Mouse (Mus musculus): ENCODE data around the gene Pde1c. TPM values are rescaled to one million over a fixed set of nuclear protein-coding genes. Genes with fewer than 3 reads are reported as not detected.

Gene Pde1c
- polyA plus RNA-seq, 2 experiments = 0.45 to 0.46 TPM

DNA sequence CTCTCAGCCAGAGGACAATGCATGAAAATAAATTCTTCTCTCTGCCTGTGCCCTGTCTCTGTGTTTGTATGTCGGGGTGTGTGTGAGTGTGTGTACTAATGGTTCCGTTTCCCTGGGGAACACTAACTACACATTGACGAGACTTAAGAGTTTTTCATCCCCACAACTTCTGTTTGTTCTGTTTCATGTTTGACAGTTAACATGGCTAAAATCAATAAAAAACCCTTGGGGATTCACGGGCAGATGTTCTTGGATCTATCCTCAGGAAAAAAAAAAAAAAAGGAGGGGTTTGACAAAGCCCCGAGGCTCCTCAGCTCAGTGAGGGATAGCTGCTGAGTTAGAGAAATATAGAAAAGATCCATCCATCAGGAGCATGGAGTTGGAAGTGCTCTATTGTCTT, 524.6 kb downstream of the Pde1c start:
- 55% methylated on average over 5 of the region's 5 CpGs for WGBS (ENCODE audit: insufficient replicate concordance)
- ATAC-seq (ENCODE audit: insufficient read depth) (no peak), DNase-seq (ENCODE audit: low read depth in 3 of 3, low spot score in 3 of 3) (no peak)
- Histone ChIP-seq H3K4me1 (replicated peaks; ENCODE audit: control insufficient read depth in 2 of 2, insufficient read depth in 2 of 2, low read length in 1 of 2) (no peaks in the 10 kb centered on the region), H3K4me3 (ENCODE audit: insufficient read depth in 1 of 2, low read depth in 2 of 2, low read length in 2 of 2) (no peak overlapping the region), H3K36me3 (replicated peaks; ENCODE audit: control insufficient read depth, insufficient read depth, low read depth) (no peaks in the 10 kb centered on the region), H3K4me2 (ENCODE audit: low read depth) (no peak overlapping the region), H3K27me3 (ENCODE audit: control insufficient read depth, insufficient read depth, low read length) (no peaks in the 10 kb centered on the region), H3K9me3 (ENCODE audit: control insufficient read depth, low read length) (no peaks in the 10 kb centered on the region), H3K27ac (no peak overlapping the region), H3K9ac (replicated peaks) (no peak overlapping the region)
- no peak for TF ChIP-seq EP300 (IDR thresholded peaks at IDR 0.05; ENCODE audit: low read depth)
- no peak for TF ChIP-seq CTCF (IDR thresholded peaks at IDR 0.05; ENCODE audit: low read depth)

DNA sequence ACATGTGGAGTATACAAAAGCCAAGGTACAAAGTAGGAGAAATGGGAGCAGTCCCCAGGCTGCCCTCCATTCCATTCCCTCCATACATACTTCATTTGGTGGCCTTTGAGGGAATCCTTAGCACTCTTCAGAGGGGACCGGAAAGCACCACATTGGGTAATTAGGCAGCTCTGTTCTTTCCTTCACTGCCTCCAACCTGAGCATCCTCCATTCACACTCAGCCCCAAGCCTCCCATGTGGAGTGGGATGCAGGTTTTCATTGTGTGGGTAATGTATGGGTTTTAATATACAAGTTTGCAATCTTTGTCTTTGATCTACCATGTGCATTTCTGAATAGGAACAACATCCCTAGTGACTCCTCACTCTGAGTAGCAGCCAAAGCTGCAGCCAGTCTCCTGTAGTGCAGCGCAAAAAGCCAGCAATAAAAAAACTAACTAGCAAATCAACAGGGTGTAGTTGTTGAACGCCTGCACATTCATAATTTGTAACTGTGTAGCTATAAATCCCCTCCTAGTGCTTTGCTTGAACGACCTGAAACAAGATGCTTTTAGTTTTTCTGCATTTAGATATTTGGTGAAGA, 529.3 kb downstream of the Pde1c start:
- DNase-seq (ENCODE audit: low read depth in 3 of 3, low spot score in 3 of 3) (no peak), ATAC-seq (ENCODE audit: insufficient read depth) (no peak)
- Histone ChIP-seq H3K9ac (replicated peaks) (no peak overlapping the region), H3K27me3 (ENCODE audit: control insufficient read depth, insufficient read depth, low read length) (no peaks in the 10 kb centered on the region), H3K4me3 (ENCODE audit: insufficient read depth in 1 of 2, low read depth in 2 of 2, low read length in 2 of 2) (no peak overlapping the region), H3K4me2 (ENCODE audit: low read depth) (no peak overlapping the region), H3K9me3 (ENCODE audit: control insufficient read depth, low read length) (no peaks in the 10 kb centered on the region), H3K36me3 (replicated peaks; ENCODE audit: control insufficient read depth, insufficient read depth, low read depth) (no peaks in the 10 kb centered on the region), H3K27ac (no peak overlapping the region), H3K4me1 (replicated peaks; ENCODE audit: control insufficient read depth in 2 of 2, insufficient read depth in 2 of 2, low read length in 1 of 2) (no peaks in the 10 kb centered on the region)
- 47% methylated on average over 4 of the region's 4 CpGs for WGBS (ENCODE audit: insufficient replicate concordance)
- TF ChIP-seq EP300 (IDR thresholded peaks at IDR 0.05; ENCODE audit: low read depth) (no peak), CTCF (IDR thresholded peaks at IDR 0.05; ENCODE audit: low read depth) (no peak)

DNA sequence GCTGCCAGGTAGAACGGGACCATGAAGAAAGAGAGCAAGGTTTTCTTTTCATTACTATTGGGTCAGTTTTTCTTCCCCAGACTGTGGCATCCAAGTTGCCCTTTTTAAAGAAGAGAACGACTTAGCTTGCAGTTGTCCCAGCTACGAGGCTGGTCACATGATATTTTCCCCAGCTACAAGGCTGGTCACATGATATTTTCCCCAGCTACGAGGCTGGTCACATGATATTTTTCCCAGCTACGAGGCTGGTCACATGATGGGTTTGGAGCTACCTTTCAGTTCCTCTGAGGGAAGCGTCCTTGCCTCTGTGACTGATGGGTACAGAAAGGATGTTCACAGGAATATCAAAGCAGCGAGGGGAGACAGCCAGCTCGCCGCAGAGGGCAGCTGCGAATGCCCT, 533.8 kb downstream of the Pde1c start:
- ATAC-seq (ENCODE audit: insufficient read depth) (no peak), DNase-seq (ENCODE audit: low read depth in 3 of 3, low spot score in 3 of 3) (no peak)
- H3K4me2 ChIP-seq (ENCODE audit: low read depth) = no peak overlapping the region
- H3K27ac ChIP-seq = no peak overlapping the region
- TF ChIP-seq EP300 (IDR thresholded peaks at IDR 0.05; ENCODE audit: low read depth) = no peak
- no peak for TF ChIP-seq CTCF (IDR thresholded peaks at IDR 0.05; ENCODE audit: low read depth)
- no peaks in the 10 kb centered on the region for H3K9me3 ChIP-seq (ENCODE audit: control insufficient read depth, low read length)
- H3K9ac ChIP-seq (replicated peaks) = no peak overlapping the region
- no peaks in the 10 kb centered on the region for H3K27me3 ChIP-seq (ENCODE audit: control insufficient read depth, insufficient read depth, low read length)
- WGBS (ENCODE audit: insufficient replicate concordance) = 61% methylated on average over 10 of the region's 10 CpGs
- H3K36me3 ChIP-seq (replicated peaks; ENCODE audit: control insufficient read depth, insufficient read depth, low read depth) = no peaks in the 10 kb centered on the region
- H3K4me3 ChIP-seq (ENCODE audit: insufficient read depth in 1 of 2, low read depth in 2 of 2, low read length in 2 of 2) = no peak overlapping the region
- no peaks in the 10 kb centered on the region for H3K4me1 ChIP-seq (replicated peaks; ENCODE audit: control insufficient read depth in 2 of 2, insufficient read depth in 2 of 2, low read length in 1 of 2)

DNA sequence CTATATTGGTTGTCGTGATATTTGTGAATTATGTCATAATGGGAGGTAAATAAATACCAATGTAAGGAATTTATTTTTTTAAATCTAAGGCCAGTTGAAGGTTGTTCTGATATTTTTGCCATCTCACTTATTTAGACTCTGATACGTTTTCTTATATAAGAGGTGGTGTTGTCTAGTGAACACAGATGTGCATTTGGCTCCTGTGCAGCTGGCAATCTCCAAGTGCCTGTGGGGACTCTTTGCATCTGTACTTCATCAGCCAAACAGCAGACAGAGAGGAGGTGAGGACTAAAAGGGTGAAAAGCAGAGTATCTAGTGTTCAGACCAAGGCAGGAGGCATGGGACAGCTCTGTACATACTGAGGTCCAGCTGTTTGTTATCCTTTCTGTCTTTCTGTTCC, 536.7 kb downstream of the Pde1c start:
- no peak for TF ChIP-seq EP300 (IDR thresholded peaks at IDR 0.05; ENCODE audit: low read depth)
- TF ChIP-seq CTCF (IDR thresholded peaks at IDR 0.05; ENCODE audit: low read depth) = no peak
- Histone ChIP-seq H3K36me3 (replicated peaks; ENCODE audit: control insufficient read depth, insufficient read depth, low read depth) (no peaks in the 10 kb centered on the region), H3K4me2 (ENCODE audit: low read depth) (no peak overlapping the region), H3K9me3 (ENCODE audit: control insufficient read depth, low read length) (no peaks in the 10 kb centered on the region), H3K4me3 (ENCODE audit: insufficient read depth in 1 of 2, low read depth in 2 of 2, low read length in 2 of 2) (no peak overlapping the region), H3K9ac (replicated peaks) (no peak overlapping the region), H3K27me3 (ENCODE audit: control insufficient read depth, insufficient read depth, low read length) (no peaks in the 10 kb centered on the region), H3K4me1 (replicated peaks; ENCODE audit: control insufficient read depth in 2 of 2, insufficient read depth in 2 of 2, low read length in 1 of 2) (no peaks in the 10 kb centered on the region), H3K27ac (no peak overlapping the region)
- ATAC-seq (ENCODE audit: insufficient read depth) (no peak), DNase-seq (ENCODE audit: low read depth in 3 of 3, low spot score in 3 of 3) (no peak)
- WGBS (ENCODE audit: insufficient replicate concordance) = 40% methylated on average over 2 of the region's 2 CpGs

DNA sequence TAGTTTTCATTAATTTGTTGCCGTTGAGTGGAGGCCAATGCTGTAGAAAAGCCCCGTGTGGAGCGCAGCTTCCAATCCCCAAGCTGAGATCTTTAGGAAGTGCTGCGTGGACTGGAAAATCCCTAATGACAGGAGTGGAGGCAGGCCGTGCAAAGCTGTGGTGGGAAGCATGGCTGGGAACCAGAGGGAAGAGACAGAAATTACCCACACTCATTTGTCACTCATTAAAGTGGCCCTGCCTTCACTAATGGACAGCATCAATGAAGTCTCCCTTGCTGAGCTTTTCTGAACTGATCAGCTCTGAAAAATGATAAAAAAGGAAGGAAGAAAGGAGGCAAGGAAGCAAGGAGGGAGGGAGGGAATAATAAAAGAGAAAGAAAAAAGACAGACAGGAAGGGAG, 538.9 kb downstream of the Pde1c start:
- no peak overlapping the region for H3K4me3 ChIP-seq (ENCODE audit: insufficient read depth in 1 of 2, low read depth in 2 of 2, low read length in 2 of 2)

More for the DNA sequence above, 538.9 kb downstream of the Pde1c start:
- TF ChIP-seq EP300 (IDR thresholded peaks at IDR 0.05; ENCODE audit: low read depth) (no peak), CTCF (IDR thresholded peaks at IDR 0.05; ENCODE audit: low read depth) (no peak)
- ATAC-seq (ENCODE audit: insufficient read depth) (no peak), DNase-seq (ENCODE audit: low read depth in 3 of 3, low spot score in 3 of 3) (no peak)
- Histone ChIP-seq H3K9ac (replicated peaks) (no peak overlapping the region), H3K4me1 (replicated peaks; ENCODE audit: control insufficient read depth in 2 of 2, insufficient read depth in 2 of 2, low read length in 1 of 2) (no peaks in the 10 kb centered on the region), H3K9me3 (ENCODE audit: control insufficient read depth, low read length) (no peaks in the 10 kb centered on the region), H3K4me2 (ENCODE audit: low read depth) (no peak overlapping the region), H3K27ac (no peak overlapping the region), H3K27me3 (ENCODE audit: control insufficient read depth, insufficient read depth, low read length) (no peaks in the 10 kb centered on the region), H3K36me3 (replicated peaks; ENCODE audit: control insufficient read depth, insufficient read depth, low read depth) (no peaks in the 10 kb centered on the region)
- WGBS (ENCODE audit: insufficient replicate concordance) = 57% methylated on average over 5 of the region's 5 CpGs
